Mouse (Mus musculus): ENCODE measurements around the gene Vax2. TPM values are rescaled to one million over a fixed set of nuclear protein-coding genes. Genes with fewer than 3 reads are reported as not detected.

Gene Vax2
- polyA plus RNA-seq, 1 experiment from 2014 or later: not detected

DNA sequence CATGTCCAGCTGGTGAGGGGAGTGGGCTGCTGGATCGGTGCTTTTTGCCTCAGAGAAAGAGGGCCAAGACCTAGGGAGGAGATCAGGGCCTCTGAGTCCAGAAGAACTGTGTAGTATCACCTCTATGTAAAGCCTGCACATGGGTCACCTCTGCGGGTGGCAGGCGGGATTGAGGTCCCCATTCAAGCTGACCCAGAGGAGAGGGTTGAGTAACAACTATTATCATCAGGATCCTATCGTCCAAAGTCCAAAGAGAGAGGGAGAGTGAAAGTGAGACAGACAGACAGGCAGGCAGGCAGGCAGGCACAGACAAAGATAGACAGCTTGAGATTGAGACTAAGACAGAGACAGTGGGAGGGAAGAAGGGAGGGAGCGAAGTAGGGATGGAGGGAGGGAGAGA, 32.1 kb downstream of the Vax2 start:
- no peak overlapping the region for H3K27ac ChIP-seq
- H3K4me3 ChIP-seq: no peak overlapping the region
- ATAC-seq (ENCODE audit: borderline replicate concordance, extremely low read depth, low FRiP score, low TSS enrichment): no peak
- WGBS: 54% methylated on average over 5 of the region's 5 CpGs
- no peaks in the 10 kb centered on the region for H3K36me3 ChIP-seq
- no peaks in the 10 kb centered on the region for H3K9me3 ChIP-seq
- 0 out of 2 replicates have a peak, but pooled peaks cover 3% of the 10 kb centered on the region for H3K4me1 ChIP-seq
- H3K4me2 ChIP-seq: no peak overlapping the region
- H3K27me3 ChIP-seq: no peaks in the 10 kb centered on the region
- H3K9ac ChIP-seq: no peak overlapping the region

DNA sequence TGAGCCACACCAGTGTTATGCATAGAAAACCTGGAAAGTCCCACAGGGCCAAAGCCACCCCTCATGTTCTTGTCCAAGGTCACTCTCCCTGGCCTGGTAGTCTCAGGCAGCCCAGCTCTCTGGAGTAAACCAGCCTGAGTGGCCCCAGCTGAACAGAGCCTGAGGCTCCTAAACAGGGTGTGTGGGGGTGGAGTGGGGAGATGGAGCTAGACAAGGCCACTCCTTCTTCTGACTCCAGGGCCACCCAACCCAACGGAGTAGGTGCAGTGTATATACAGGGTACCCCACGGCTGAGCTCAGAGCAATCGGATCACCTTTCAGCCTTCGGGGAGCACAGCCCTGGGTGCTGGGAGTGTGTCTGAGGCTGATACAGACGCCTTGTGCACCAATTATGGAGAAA, 33.1 kb downstream of the Vax2 start:
- 55% methylated on average over 5 of the region's 5 CpGs for WGBS
- Histone ChIP-seq H3K36me3 (no peaks in the 10 kb centered on the region), H3K4me1 (0 out of 2 replicates have a peak, but pooled peaks cover 3% of the 10 kb centered on the region), H3K4me3 (no peak overlapping the region), H3K27ac (peak overlapping the region; percentile 32; the same call in 1 of the 2 replicates), H3K4me2 (no peak overlapping the region), H3K27me3 (no peaks in the 10 kb centered on the region), H3K9ac (no peak overlapping the region), H3K9me3 (no peaks in the 10 kb centered on the region)
- 0 out of 2 replicates have a peak, but pooled peaks have one; percentile 10 for ATAC-seq (ENCODE audit: borderline replicate concordance, extremely low read depth, low FRiP score, low TSS enrichment)

DNA sequence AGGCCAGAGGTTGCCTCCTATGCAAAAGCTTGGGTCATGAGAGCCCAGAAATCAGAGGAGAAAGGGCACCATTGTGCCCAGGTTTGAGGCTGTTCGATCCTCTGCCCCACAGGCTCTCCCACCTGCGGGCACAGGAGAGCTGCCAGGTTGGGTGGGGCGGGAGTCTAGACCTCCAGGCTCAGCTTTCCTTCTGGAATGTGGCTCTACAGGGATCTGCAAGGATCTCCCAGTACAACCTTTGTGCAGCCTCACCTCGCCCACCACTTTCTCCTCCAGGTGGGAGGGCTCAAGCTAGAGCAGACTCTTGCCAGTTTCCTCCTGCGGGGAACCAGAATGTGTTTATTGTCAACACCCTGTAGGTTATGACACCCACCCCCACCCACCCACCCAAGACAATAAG, 33.5 kb downstream of the Vax2 start:
- H3K4me2 ChIP-seq: no peak overlapping the region
- 34% methylated on average over 5 of the region's 5 CpGs for WGBS
- H3K4me3 ChIP-seq: no peak overlapping the region
- H3K36me3 ChIP-seq: no peaks in the 10 kb centered on the region
- no peak; the same call in 1 of the 2 replicates for ATAC-seq (ENCODE audit: borderline replicate concordance, extremely low read depth, low FRiP score, low TSS enrichment)
- H3K27ac ChIP-seq: peak overlapping the region; percentile 32; the same call in 1 of the 2 replicates
- no peak overlapping the region for H3K9ac ChIP-seq
- no peaks in the 10 kb centered on the region for H3K27me3 ChIP-seq
- H3K9me3 ChIP-seq: no peaks in the 10 kb centered on the region
- 0 out of 2 replicates have a peak, but pooled peaks cover 3% of the 10 kb centered on the region for H3K4me1 ChIP-seq

- Histone ChIP-seq H3K4me3 (no peak overlapping the region), H3K27ac (no peak overlapping the region), H3K36me3 (no peaks in the 10 kb centered on the region), H3K4me1 (0 out of 2 replicates have a peak, but pooled peaks cover 3% of the 10 kb centered on the region), H3K9ac (no peak overlapping the region), H3K4me2 (no peak overlapping the region), H3K9me3 (no peaks in the 10 kb centered on the region), H3K27me3 (0 out of 2 replicates have a peak, but pooled peaks cover 1% of the 10 kb centered on the region)
- ATAC-seq (ENCODE audit: borderline replicate concordance, extremely low read depth, low FRiP score, low TSS enrichment): no peak
- 70% methylated on average over 2 of the region's 2 CpGs for WGBS
These were observed 34.4 kb downstream of the Vax2 start for GRCm38 (mm10) chr6:83745466-83745865.

- no peak overlapping the region for H3K4me2 ChIP-seq
- 0 out of 2 replicates have a peak, but pooled peaks cover 3% of the 10 kb centered on the region for H3K4me1 ChIP-seq
- 53% methylated on average over 3 of the region's 3 CpGs for WGBS
- no peaks in the 10 kb centered on the region for H3K9me3 ChIP-seq
- H3K27ac ChIP-seq: no peak overlapping the region
- no peak for ATAC-seq (ENCODE audit: borderline replicate concordance, extremely low read depth, low FRiP score, low TSS enrichment)
- peaks cover 16% of the 10 kb centered on the region; the same call in 1 of the 2 replicates for H3K27me3 ChIP-seq
- H3K9ac ChIP-seq: no peak overlapping the region
- H3K36me3 ChIP-seq: no peaks in the 10 kb centered on the region
- no peak overlapping the region for H3K4me3 ChIP-seq
These were observed 38.2 kb downstream of the Vax2 start for GRCm38 (mm10) chr6:83749286-83749685.

GRCm38 (mm10) chr6:83750171-83750684, 39.2 kb downstream of the Vax2 start:
- peak; percentile 45; the same call in 1 of the 2 replicates for ATAC-seq (ENCODE audit: borderline replicate concordance, extremely low read depth, low FRiP score, low TSS enrichment)
- H3K4me3 ChIP-seq: no peak overlapping the region
- no peaks in the 10 kb centered on the region for H3K36me3 ChIP-seq
- no peak overlapping the region for H3K27ac ChIP-seq
- H3K9ac ChIP-seq: no peak overlapping the region
- no peak overlapping the region for H3K4me2 ChIP-seq
- H3K4me1 ChIP-seq: no peaks in the 10 kb centered on the region
- H3K9me3 ChIP-seq: no peaks in the 10 kb centered on the region
- H3K27me3 ChIP-seq: peaks cover 16% of the 10 kb centered on the region; the same call in 1 of the 2 replicates
- 9% methylated on average over 11 of the region's 11 CpGs for WGBS

DNA sequence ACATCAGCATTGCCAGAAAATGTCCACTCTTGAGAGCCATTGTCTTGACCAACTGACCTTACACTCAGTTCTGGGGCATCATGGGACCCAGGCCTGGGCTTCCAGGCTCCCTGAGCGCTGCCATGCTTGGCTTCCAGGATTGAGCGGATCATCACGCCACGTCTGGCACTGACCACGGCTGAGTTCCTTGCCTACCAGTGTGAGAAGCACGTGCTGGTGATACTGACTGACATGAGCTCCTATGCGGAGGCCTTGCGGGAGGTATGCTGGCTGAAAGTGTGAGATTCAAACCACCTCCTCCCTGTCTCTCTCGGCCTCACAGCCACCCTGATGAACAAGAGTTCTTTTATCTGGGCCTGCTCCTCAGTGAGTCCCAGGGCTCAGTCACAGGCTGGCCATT, 45.0 kb downstream of the Vax2 start:
- H3K9ac ChIP-seq: no peak overlapping the region
- H3K4me2 ChIP-seq: no peak overlapping the region
- no peaks in the 10 kb centered on the region for H3K9me3 ChIP-seq
- H3K4me3 ChIP-seq: no peak overlapping the region
- WGBS: 62% methylated on average over 9 of the region's 9 CpGs
- no peak for ATAC-seq (ENCODE audit: borderline replicate concordance, extremely low read depth, low FRiP score, low TSS enrichment)
- H3K4me1 ChIP-seq: 0 out of 2 replicates have a peak, but pooled peaks cover 3% of the 10 kb centered on the region
- H3K36me3 ChIP-seq: no peaks in the 10 kb centered on the region
- H3K27me3 ChIP-seq: peaks cover 49% of the 10 kb centered on the region
- H3K27ac ChIP-seq: no peak overlapping the region

GRCm38 (mm10) chr6:83762344-83762743, 51.3 kb downstream of the Vax2 start, which contains the start of gene Ankrd53:
TSS of gene Ankrd53 (plus strand) at chr6:83762644.
- H3K9me3 ChIP-seq: no peaks in the 10 kb centered on the region
- peak within 1 kb of the TSS; percentile 20; the same call in 1 of the 2 replicates for H3K9ac ChIP-seq
- H3K4me2 ChIP-seq: peak within 1 kb of the TSS; percentile 81
- no peaks in the 10 kb centered on the region for H3K36me3 ChIP-seq
- H3K27ac ChIP-seq: no peak within 1 kb of the TSS
- H3K4me1 ChIP-seq: peaks cover 9% of the 10 kb centered on the region
- H3K27me3 ChIP-seq: peaks cover 59% of the 10 kb centered on the region
- ATAC-seq (ENCODE audit: borderline replicate concordance, extremely low read depth, low FRiP score, low TSS enrichment): no peak
- peak within 1 kb of the TSS; percentile 34 for H3K4me3 ChIP-seq
- 24% methylated on average over 6 of the region's 6 CpGs for WGBS

GRCm38 (mm10) chr6:83762880-83763431, 51.9 kb downstream of the Vax2 start:
- Histone ChIP-seq H3K36me3 (no peaks in the 10 kb centered on the region), H3K4me2 (peak overlapping the region; percentile 81), H3K27ac (no peak overlapping the region), H3K4me3 (peak overlapping the region; percentile 34), H3K9ac (peak overlapping the region; percentile 20; the same call in 1 of the 2 replicates), H3K4me1 (peaks cover 8% of the 10 kb centered on the region), H3K9me3 (no peaks in the 10 kb centered on the region), H3K27me3 (peaks cover 53% of the 10 kb centered on the region)
- ATAC-seq (ENCODE audit: borderline replicate concordance, extremely low read depth, low FRiP score, low TSS enrichment): peak; percentile 56; the same call in 1 of the 2 replicates
- WGBS: 1% methylated on average over 35 of the region's 35 CpGs

- Histone ChIP-seq H3K27ac (no peak overlapping the region), H3K27me3 (peaks cover 19% of the 10 kb centered on the region), H3K36me3 (peaks cover 17% of the 10 kb centered on the region), H3K9ac (no peak overlapping the region), H3K4me2 (no peak overlapping the region), H3K4me1 (peaks cover 9% of the 10 kb centered on the region), H3K4me3 (no peak overlapping the region), H3K9me3 (no peaks in the 10 kb centered on the region)
- ATAC-seq (ENCODE audit: borderline replicate concordance, extremely low read depth, low FRiP score, low TSS enrichment): no peak
- 70% methylated on average over 3 of the region's 3 CpGs for WGBS
These were observed 55.9 kb downstream of the Vax2 start for GRCm38 (mm10) chr6:83766982-83767381.

DNA sequence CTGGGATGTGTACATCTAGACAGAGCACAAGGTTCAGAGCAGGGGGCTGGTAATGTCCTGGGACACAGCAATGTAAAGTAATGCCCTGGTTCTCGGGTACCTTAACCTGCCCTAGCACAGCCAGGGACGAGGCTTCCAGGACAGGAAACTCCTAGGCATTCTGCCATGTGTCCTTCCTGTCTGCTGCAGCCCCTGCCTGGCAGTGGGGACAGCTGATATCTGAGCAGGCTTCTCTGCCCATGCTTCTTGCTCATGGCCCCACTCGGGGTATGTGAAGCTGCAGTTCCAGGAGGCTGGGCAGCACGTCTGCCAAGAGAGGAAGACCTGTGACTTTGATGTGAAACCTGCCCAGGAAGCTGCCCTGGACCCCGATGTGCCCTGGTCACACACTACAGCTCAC, 57.4 kb downstream of the Vax2 start:
- peaks cover 5% of the 10 kb centered on the region; the same call in 1 of the 2 replicates for H3K27me3 ChIP-seq
- 59% methylated on average over 5 of the region's 5 CpGs for WGBS
- H3K27ac ChIP-seq: no peak overlapping the region
- no peak for ATAC-seq (ENCODE audit: borderline replicate concordance, extremely low read depth, low FRiP score, low TSS enrichment)
- H3K4me1 ChIP-seq: 0 out of 2 replicates have a peak, but pooled peaks cover 5% of the 10 kb centered on the region
- no peak overlapping the region for H3K4me2 ChIP-seq
- no peak overlapping the region for H3K4me3 ChIP-seq
- H3K36me3 ChIP-seq: peaks cover 26% of the 10 kb centered on the region
- no peaks in the 10 kb centered on the region for H3K9me3 ChIP-seq
- no peak overlapping the region for H3K9ac ChIP-seq

DNA sequence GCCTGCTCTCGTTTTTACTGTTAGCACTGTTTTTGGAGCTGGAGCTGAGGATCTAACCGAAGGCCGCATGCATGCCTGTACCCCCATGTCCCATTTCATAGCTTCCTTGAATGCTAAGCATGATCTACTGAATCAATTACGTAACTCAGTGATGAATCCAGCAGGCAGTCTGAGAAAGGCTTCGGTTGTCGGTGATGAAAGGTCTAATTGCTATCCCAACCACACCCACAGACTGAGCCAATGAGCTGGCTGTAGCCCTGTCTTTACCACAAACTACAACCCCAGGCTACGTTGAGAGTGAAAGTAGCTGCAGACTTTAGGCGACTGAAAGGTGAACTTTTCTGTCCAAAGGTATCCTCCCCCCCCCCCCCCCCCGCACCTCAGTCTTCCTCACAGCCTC, 63.1 kb downstream of the Vax2 start:
- ATAC-seq (ENCODE audit: borderline replicate concordance, extremely low read depth, low FRiP score, low TSS enrichment): no peak
- 0 out of 2 replicates have a peak overlapping the region, but pooled peaks have one; percentile 86 for H3K9ac ChIP-seq
- H3K4me3 ChIP-seq: peak overlapping the region; percentile 77

More for the DNA sequence above, 63.1 kb downstream of the Vax2 start:
- H3K4me1 ChIP-seq: peaks cover 20% of the 10 kb centered on the region
- H3K27ac ChIP-seq: no peak overlapping the region
- no peaks in the 10 kb centered on the region for H3K9me3 ChIP-seq
- peaks cover 23% of the 10 kb centered on the region for H3K36me3 ChIP-seq
- H3K27me3 ChIP-seq: no peaks in the 10 kb centered on the region
- peak overlapping the region; percentile 75 for H3K4me2 ChIP-seq
- WGBS: 59% methylated on average over 8 of the region's 9 CpGs
